Mouse (Mus musculus): Measurements from ENCODE around the gene Evi5l. TPM values are rescaled to one million over a fixed set of nuclear protein-coding genes. Genes with fewer than 3 reads are reported as not detected.

The Evi5l gene
- polyA plus RNA-seq, 1 experiment = 8.7 TPM

GRCm38 (mm10) chr8:4165176-4165851 is 1.1 kb upstream of the Evi5l start:
- TF ChIP-seq POLR2A (IDR thresholded peaks at IDR 0.05; ENCODE audit: borderline replicate concordance, control insufficient read depth, low read depth, low read length) (no peak), CTCF (IDR thresholded peaks at IDR 0.05; ENCODE audit: control insufficient read depth, insufficient read depth, low read length) (no peak)
- no peak overlapping the region for H3K27ac ChIP-seq (ENCODE audit: control insufficient read depth, insufficient read depth, low read depth, low read length, poor library complexity)
- H3K4me1 ChIP-seq (ENCODE audit: control insufficient read depth, insufficient read depth, low read length) = no peaks in the 10 kb centered on the region; the same call in 1 of the 2 replicates
- H3K4me3 ChIP-seq (replicated peaks; ENCODE audit: control insufficient read depth, low read depth, low read length) = peak overlapping the region; percentile 71
- 4% methylated on average over 13 of the region's 13 CpGs for WGBS

GRCm38 (mm10) chr8:4166881-4167525 is 636 bp downstream of the Evi5l start:
- 10% methylated on average over 10 of the region's 10 CpGs for WGBS
- H3K4me3 ChIP-seq (replicated peaks; ENCODE audit: control insufficient read depth, low read depth, low read length) = peak overlapping the region; percentile 68
- no peaks in the 10 kb centered on the region; the same call in 1 of the 2 replicates for H3K4me1 ChIP-seq (ENCODE audit: control insufficient read depth, insufficient read depth, low read length)
- TF ChIP-seq POLR2A (IDR thresholded peaks at IDR 0.05; ENCODE audit: borderline replicate concordance, control insufficient read depth, low read depth, low read length) (no peak), CTCF (IDR thresholded peaks at IDR 0.05; ENCODE audit: control insufficient read depth, insufficient read depth, low read length) (no peak)
- H3K27ac ChIP-seq (ENCODE audit: control insufficient read depth, insufficient read depth, low read depth, low read length, poor library complexity) = no peak overlapping the region

GRCm38 (mm10) chr8:4167918-4168317 is 1.6 kb downstream of the Evi5l start:
- no peak for TF ChIP-seq CTCF (IDR thresholded peaks at IDR 0.05; ENCODE audit: control insufficient read depth, insufficient read depth, low read length)
- no peak for TF ChIP-seq POLR2A (IDR thresholded peaks at IDR 0.05; ENCODE audit: borderline replicate concordance, control insufficient read depth, low read depth, low read length)
- 96% methylated on average over 1 of the region's 1 CpGs for WGBS
- Histone ChIP-seq H3K4me1 (ENCODE audit: control insufficient read depth, insufficient read depth, low read length) (no peaks in the 10 kb centered on the region; the same call in 1 of the 2 replicates), H3K4me3 (replicated peaks; ENCODE audit: control insufficient read depth, low read depth, low read length) (no peak overlapping the region), H3K27ac (ENCODE audit: control insufficient read depth, insufficient read depth, low read depth, low read length, poor library complexity) (no peak overlapping the region)

DNA sequence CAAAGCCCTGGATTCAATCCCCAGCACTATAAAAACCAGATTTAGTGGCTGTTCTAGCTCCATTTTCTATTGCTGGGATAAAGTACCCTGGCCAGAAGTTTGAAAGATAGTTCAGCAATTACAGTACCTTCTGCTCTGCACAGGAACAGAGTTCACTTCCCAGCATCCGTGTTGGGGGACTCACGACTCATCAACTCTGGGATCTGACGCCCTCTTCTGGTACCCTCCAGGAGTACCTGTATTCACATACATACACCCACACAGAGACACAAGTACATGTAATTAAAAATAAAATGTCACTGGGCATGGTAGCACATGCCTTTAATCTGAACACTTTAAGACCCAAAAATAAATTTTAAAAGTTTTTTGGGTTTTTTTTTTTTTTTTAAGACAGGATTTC is 6.1 kb downstream of the Evi5l start:
- Histone ChIP-seq H3K27ac (ENCODE audit: control insufficient read depth, insufficient read depth, low read depth, low read length, poor library complexity) (no peak overlapping the region), H3K4me3 (replicated peaks; ENCODE audit: control insufficient read depth, low read depth, low read length) (no peak overlapping the region), H3K4me1 (ENCODE audit: control insufficient read depth, insufficient read depth, low read length) (no peaks in the 10 kb centered on the region)
- 83% methylated on average over 3 of the region's 3 CpGs for WGBS
- TF ChIP-seq POLR2A (IDR thresholded peaks at IDR 0.05; ENCODE audit: borderline replicate concordance, control insufficient read depth, low read depth, low read length) = no peak
- TF ChIP-seq CTCF (IDR thresholded peaks at IDR 0.05; ENCODE audit: control insufficient read depth, insufficient read depth, low read length) = no peak

GRCm38 (mm10) chr8:4174018-4174417 is 7.7 kb downstream of the Evi5l start:
- TF ChIP-seq CTCF (IDR thresholded peaks at IDR 0.05; ENCODE audit: control insufficient read depth, insufficient read depth, low read length) (no peak), POLR2A (IDR thresholded peaks at IDR 0.05; ENCODE audit: borderline replicate concordance, control insufficient read depth, low read depth, low read length) (no peak)
- Histone ChIP-seq H3K27ac (ENCODE audit: control insufficient read depth, insufficient read depth, low read depth, low read length, poor library complexity) (no peak overlapping the region), H3K4me3 (replicated peaks; ENCODE audit: control insufficient read depth, low read depth, low read length) (no peak overlapping the region), H3K4me1 (ENCODE audit: control insufficient read depth, insufficient read depth, low read length) (no peaks in the 10 kb centered on the region)
- 79% methylated on average over 2 of the region's 2 CpGs for WGBS

- no peaks in the 10 kb centered on the region for H3K4me1 ChIP-seq (ENCODE audit: control insufficient read depth, insufficient read depth, low read length)
- no peak overlapping the region for H3K27ac ChIP-seq (ENCODE audit: control insufficient read depth, insufficient read depth, low read depth, low read length, poor library complexity)
- 89% methylated on average over 8 of the region's 8 CpGs for WGBS
- no peak overlapping the region for H3K4me3 ChIP-seq (replicated peaks; ENCODE audit: control insufficient read depth, low read depth, low read length)
- TF ChIP-seq CTCF (IDR thresholded peaks at IDR 0.05; ENCODE audit: control insufficient read depth, insufficient read depth, low read length) (no peak), POLR2A (IDR thresholded peaks at IDR 0.05; ENCODE audit: borderline replicate concordance, control insufficient read depth, low read depth, low read length) (no peak)
Observed at GRCm38 (mm10) chr8:4183409-4183808, 17.0 kb downstream of the Evi5l start.

DNA sequence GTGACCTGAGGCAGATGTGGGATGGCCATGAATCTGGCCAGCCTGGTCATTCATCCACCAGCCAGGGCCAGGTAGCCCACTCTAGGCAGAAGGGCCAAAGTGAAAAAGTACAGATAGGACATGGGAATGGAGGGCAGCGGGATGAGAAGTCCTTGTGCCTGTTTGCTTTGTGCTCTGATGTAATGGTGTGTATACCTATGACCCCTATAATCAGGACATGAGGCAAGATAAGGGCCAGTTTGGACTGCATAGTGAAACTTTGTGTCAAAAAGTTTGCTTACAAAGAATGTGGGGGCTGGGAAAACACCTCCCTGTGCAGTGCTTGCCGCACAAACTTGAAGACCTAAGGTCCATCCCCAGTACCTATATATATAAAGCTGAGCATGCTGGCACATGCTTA is 19.8 kb downstream of the Evi5l start:
- Histone ChIP-seq H3K4me3 (replicated peaks; ENCODE audit: control insufficient read depth, low read depth, low read length) (no peak overlapping the region), H3K4me1 (ENCODE audit: control insufficient read depth, insufficient read depth, low read length) (no peaks in the 10 kb centered on the region), H3K27ac (ENCODE audit: control insufficient read depth, insufficient read depth, low read depth, low read length, poor library complexity) (no peak overlapping the region)
- no peak for TF ChIP-seq CTCF (IDR thresholded peaks at IDR 0.05; ENCODE audit: control insufficient read depth, insufficient read depth, low read length)
- no peak for TF ChIP-seq POLR2A (IDR thresholded peaks at IDR 0.05; ENCODE audit: borderline replicate concordance, control insufficient read depth, low read depth, low read length)
- 93% methylated on average over 2 of the region's 2 CpGs for WGBS

GRCm38 (mm10) chr8:4188605-4189004 is 22.2 kb downstream of the Evi5l start:
- Histone ChIP-seq H3K4me1 (ENCODE audit: control insufficient read depth, insufficient read depth, low read length) (no peaks in the 10 kb centered on the region), H3K27ac (ENCODE audit: control insufficient read depth, insufficient read depth, low read depth, low read length, poor library complexity) (no peak overlapping the region), H3K4me3 (replicated peaks; ENCODE audit: control insufficient read depth, low read depth, low read length) (no peak overlapping the region)
- no peak for TF ChIP-seq POLR2A (IDR thresholded peaks at IDR 0.05; ENCODE audit: borderline replicate concordance, control insufficient read depth, low read depth, low read length)
- no peak for TF ChIP-seq CTCF (IDR thresholded peaks at IDR 0.05; ENCODE audit: control insufficient read depth, insufficient read depth, low read length)

Data from bone marrow, adult 2 months (tissue).